Mouse (Mus musculus) lung, embryonic 14.5 days (tissue): ENCODE measurements around the gene Gm16181. TPM values are rescaled to one million over a fixed set of nuclear protein-coding genes. Genes with fewer than 3 reads are reported as not detected.

Experiments
- ATAC-seq: fragments of 200-750 bp; cut with Nextera tagmentation; 2 replicates; pipeline ENCODE4 v1.8.0; 2017; ENCODE audit warnings: mild to moderate bottlenecking, moderate TSS enrichment, moderate library complexity; ENCODE audit not compliant: insufficient read depth
- DNase-seq: peaks from one replicate; pipeline ENCODE4 v3.0.0-alpha.2; 2015
- H3K27ac ChIP-seq: fragments of 300-500 bp; sonication (generic); 2 replicates; pipeline ENCODE4 v1.5.1; 2014; ENCODE audit warnings: low read depth, mild to moderate bottlenecking, moderate library complexity
- H3K27me3 ChIP-seq: fragments of 300-500 bp; sonication (generic); 2 replicates; pipeline ENCODE4 v1.6.1; 2014; ENCODE audit warnings: low read length, control low read depth; ENCODE audit not compliant: insufficient read depth
- H3K36me3 ChIP-seq: fragments of 300-500 bp; sonication (generic); 2 replicates; pipeline ENCODE4 v1.6.1; 2014; ENCODE audit warnings: control low read depth; ENCODE audit not compliant: insufficient read depth
- H3K4me1 ChIP-seq: fragments of 300-500 bp; sonication (generic); 2 replicates; pipeline ENCODE4 v1.6.1; 2014; ENCODE audit warnings: antibody characterized with exemption, control low read depth; ENCODE audit not compliant: insufficient read depth
- H3K4me2 ChIP-seq: fragments of 300-500 bp; sonication (generic); 2 replicates; pipeline ENCODE4 v1.6.1; 2014; ENCODE audit warnings: mild to moderate bottlenecking
- H3K4me3 ChIP-seq: fragments of 300-500 bp; sonication (generic); 2 replicates; pipeline ENCODE4 v1.5.1; 2014; ENCODE audit warnings: low read depth, low read length
- H3K9ac ChIP-seq: fragments of 300-500 bp; sonication (generic); 2 replicates; pipeline ENCODE4 v1.6.1; 2014
- H3K9me3 ChIP-seq: fragments of 300-500 bp; sonication (generic); 2 replicates; pipeline ENCODE4 v1.6.1; 2016; ENCODE audit warnings: low read depth, low read length, control low read depth
- CTCF ChIP-seq: IDR thresholded peaks from 2 replicates; pipeline ENCODE4 v1.5.1; 2016; ENCODE audit warnings: antibody characterized with exemption, low read depth
- WGBS: fragments of 180-500 bp; shearing (Covaris S2); extraction: QIAGEN DNeasy Blood & Tissue Kit; methylation state at CpG from one replicate; pipeline ENCODE4 v1.1.7; 2014; 5-methylcytosine and 5-hydroxymethylcytosine counted together
- polyA plus RNA-seq: library from polyadenylated mRNA; unstranded; fragments of >200 nt; fragmentation: Nextera tagmentation; extraction: Ambion mirVana; gene quantifications from 2 replicates; pipeline ENCODE4 v1.2.1, GENCODE M21; 2014

The Gm16181 gene
- polyA plus RNA-seq, 1 experiment from 2014 or later, result 0.70 TPM

- WGBS, result 72% methylated on average over 9 of the region's 9 CpGs
- Histone ChIP-seq H3K36me3 (peaks cover 7% of the 10 kb centered on the region; the same call in 1 of the 2 replicates), H3K27ac (no peak overlapping the region), H3K4me1 (peaks cover 19% of the 10 kb centered on the region; the same call in 1 of the 2 replicates), H3K4me2 (no peak overlapping the region), H3K4me3 (no peak overlapping the region), H3K9me3 (no peaks in the 10 kb centered on the region), H3K27me3 (no peaks in the 10 kb centered on the region), H3K9ac (no peak overlapping the region)
- TF ChIP-seq CTCF, result no peak
- no peak for ATAC-seq
- no peak for DNase-seq
These were observed 16.4 kb downstream of the Gm16181 start for GRCm38 (mm10) chr17:35236996-35237395.

GRCm38 (mm10) chr17:35237504-35237903 is 16.9 kb downstream of the Gm16181 start:
- DNase-seq, result no peak
- Histone ChIP-seq H3K27me3 (no peaks in the 10 kb centered on the region), H3K4me2 (no peak overlapping the region), H3K9ac (no peak overlapping the region), H3K4me3 (no peak overlapping the region), H3K4me1 (peaks cover 18% of the 10 kb centered on the region; the same call in 1 of the 2 replicates), H3K9me3 (no peaks in the 10 kb centered on the region), H3K27ac (no peak overlapping the region), H3K36me3 (peaks cover 5% of the 10 kb centered on the region; the same call in 1 of the 2 replicates)
- TF ChIP-seq CTCF, result no peak
- no peak for ATAC-seq
- WGBS, result 86% methylated on average over 12 of the region's 12 CpGs

GRCm38 (mm10) chr17:35239700-35240099 is 19.1 kb downstream of the Gm16181 start:
- H3K4me2 ChIP-seq, result no peak overlapping the region
- WGBS, result 70% methylated on average over 5 of the region's 5 CpGs
- no peak for TF ChIP-seq CTCF
- H3K9me3 ChIP-seq, result no peaks in the 10 kb centered on the region
- H3K27me3 ChIP-seq, result no peaks in the 10 kb centered on the region
- no peak overlapping the region for H3K27ac ChIP-seq
- peaks cover 20% of the 10 kb centered on the region for H3K36me3 ChIP-seq
- DNase-seq, result no peak
- no peak for ATAC-seq
- peaks cover 13% of the 10 kb centered on the region for H3K4me1 ChIP-seq
- H3K9ac ChIP-seq, result no peak overlapping the region; the same call in 1 of the 2 replicates
- no peak overlapping the region for H3K4me3 ChIP-seq

GRCm38 (mm10) chr17:35240384-35241304 is 20.0 kb downstream of the Gm16181 start:
- DNase-seq, result peak; percentile 50
- peak overlapping the region; percentile 85 for H3K4me2 ChIP-seq

GRCm38 (mm10) chr17:35241305-35242014 is 20.8 kb downstream of the Gm16181 start, which contains the start of gene Ddx39b:
Gene Ddx39b (plus strand): TSS chr17:35241746.
- Histone ChIP-seq H3K4me1 (peaks cover 14% of the 10 kb centered on the region), H3K4me2 (peak within 1 kb of the TSS; percentile 85), H3K27ac (peak within 1 kb of the TSS; percentile 100), H3K36me3 (peaks cover 37% of the 10 kb centered on the region), H3K9me3 (no peaks in the 10 kb centered on the region), H3K27me3 (no peaks in the 10 kb centered on the region), H3K4me3 (peak within 1 kb of the TSS; percentile 97), H3K9ac (peak within 1 kb of the TSS; percentile 100)
- peak; percentile 98 for DNase-seq
- ATAC-seq, result peak; percentile 90
- no peak for TF ChIP-seq CTCF
- WGBS, result under 1% methylated on average over 69 of the region's 69 CpGs

More at GRCm38 (mm10) chr17:35240384-35241304, 20.0 kb downstream of the Gm16181 start:
- TF ChIP-seq CTCF, result no peak
- peaks cover 14% of the 10 kb centered on the region for H3K4me1 ChIP-seq
- peak overlapping the region; percentile 100 for H3K9ac ChIP-seq
- no peaks in the 10 kb centered on the region for H3K9me3 ChIP-seq
- H3K27me3 ChIP-seq, result no peaks in the 10 kb centered on the region
- H3K27ac ChIP-seq, result peak overlapping the region; percentile 100
- peaks cover 29% of the 10 kb centered on the region for H3K36me3 ChIP-seq
- peak; percentile 0; the same call in 1 of the 2 replicates for ATAC-seq
- H3K4me3 ChIP-seq, result peak overlapping the region; percentile 97
- WGBS, result 23% methylated on average over 12 of the region's 12 CpGs

GRCm38 (mm10) chr17:35242015-35242941 is 21.6 kb downstream of the Gm16181 start:
- TF ChIP-seq CTCF, result peak; percentile 25
- Histone ChIP-seq H3K4me3 (peak overlapping the region; percentile 97), H3K9me3 (no peaks in the 10 kb centered on the region), H3K4me2 (peak overlapping the region; percentile 85), H3K27ac (peak overlapping the region; percentile 100), H3K4me1 (peaks cover 14% of the 10 kb centered on the region), H3K36me3 (peaks cover 45% of the 10 kb centered on the region), H3K9ac (peak overlapping the region; percentile 100), H3K27me3 (no peaks in the 10 kb centered on the region)
- ATAC-seq (peak; percentile 55), DNase-seq (peak; percentile 84)
- under 1% methylated on average over 50 of the region's 55 CpGs for whole genome bisulfite sequencing
